In the genomic region with DNA sequence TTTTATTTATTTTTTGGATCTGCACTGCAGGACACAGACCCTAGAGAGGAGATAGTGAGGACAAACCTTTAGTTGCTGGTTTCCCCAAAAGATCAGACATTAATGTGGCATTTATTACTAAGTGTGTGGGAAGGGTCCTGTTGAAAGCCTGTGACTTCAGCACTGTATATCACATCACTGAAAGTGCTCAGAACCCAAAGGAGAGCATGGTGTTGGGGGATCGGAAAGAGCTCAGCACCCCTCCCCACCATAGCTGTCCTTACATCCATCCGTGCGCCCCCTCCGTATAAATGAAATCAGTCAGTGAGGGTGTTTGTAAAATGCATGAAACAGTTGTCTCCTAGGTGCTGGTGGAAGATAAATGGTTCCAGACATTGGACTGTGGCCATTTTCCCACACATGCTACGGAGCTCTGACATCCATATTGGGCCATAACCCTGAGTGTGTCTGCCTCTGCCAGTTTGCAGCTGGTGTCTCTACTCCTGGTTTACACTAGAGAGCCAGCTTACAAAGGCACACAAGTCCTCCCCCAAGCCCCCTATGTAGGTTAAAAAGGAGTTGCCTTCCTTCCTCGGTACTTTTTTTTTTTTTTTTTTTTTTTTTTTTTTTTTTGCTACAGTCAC, we compare ENCODE assay signal across 10 mouse cellular contexts.
DNase-seq lines count a peak whose midpoint lies in the region; ATAC-seq and TF ChIP-seq lines count a peak whose summit lies in the region.
"Had no signal": no experiment of that assay in that cellular context is flagged by ENCODE, and none has a peak within 500 bp of the region (broad histone marks: within the 10 kb centered on the region; RNA-seq: fewer than 3 reads in every experiment).

No protein-coding gene starts in this region.

- H3K9ac ChIP-seq in intestine, embryonic 14.5 days (ENCODE audit: low read length): peak overlapping the region; percentile 51
- H3K9ac ChIP-seq in neural tube, embryonic 14.5 days (replicated peaks; ENCODE audit: low read depth, low read length): no peak overlapping the region
- no peak overlapping the region for H3K9ac ChIP-seq in midbrain, embryonic 16.5 days (ENCODE audit: low read depth, low read length)
- H3K9ac ChIP-seq in forebrain, embryonic 12.5 days: no peak overlapping the region

- no peak for TF ChIP-seq CTCF in layer of hippocampus, adult 2 months (conservative IDR thresholded peaks at IDR 0.05)

- peak overlapping the region; percentile 87 for H3K27ac ChIP-seq in layer of hippocampus, adult 2 months
- H3K27ac ChIP-seq in intestine, embryonic 14.5 days (ENCODE audit: low read depth): peak overlapping the region; percentile 87
- no peak overlapping the region; the same call in 1 of the 2 replicates for H3K27ac ChIP-seq in neural tube, embryonic 14.5 days (ENCODE audit: low read depth, low read length)
- H3K27ac ChIP-seq in midbrain, embryonic 16.5 days (ENCODE audit: low read length): no peak overlapping the region
- H3K27ac ChIP-seq in forebrain, embryonic 12.5 days: no peak overlapping the region

- peak; percentile 41 to 53 for DNase-seq in cerebellum, postnatal 10 days
- DNase-seq in cerebellum, adult 8-10 months: no peak
- DNase-seq in layer of hippocampus, adult 2 months (ENCODE audit: low spot score in 2 of 2): no peak
- no peak for DNase-seq in layer of hippocampus, adult 8-10 months (ENCODE audit: low spot score in 2 of 2)
- DNase-seq in intestine, embryonic 14.5 days (ENCODE audit: low spot score): peak; percentile 66
- DNase-seq: kidney, adult 9 months had no signal

- peak overlapping the region; percentile 51 for H3K4me2 ChIP-seq in intestine, embryonic 14.5 days (ENCODE audit: low read length)
- H3K4me2 ChIP-seq in neural tube, embryonic 14.5 days (ENCODE audit: low read depth, low read length): peak overlapping the region; percentile 14; the same call in 1 of the 2 replicates
- H3K4me2 ChIP-seq in midbrain, embryonic 16.5 days (ENCODE audit: low read length): no peak overlapping the region
- no peak overlapping the region for H3K4me2 ChIP-seq in forebrain, embryonic 12.5 days

- H3K4me1 ChIP-seq in intestine, embryonic 14.5 days (replicated peaks; ENCODE audit: control insufficient read depth, insufficient read depth, low read length): peaks cover 10% of the 10 kb centered on the region; the same call in 1 of the 2 replicates
- peaks cover 3% of the 10 kb centered on the region; the same call in 1 of the 2 replicates for H3K4me1 ChIP-seq in neural tube, embryonic 14.5 days (ENCODE audit: control insufficient read depth, insufficient read depth, low read length)
- H3K4me1 ChIP-seq in midbrain, embryonic 16.5 days (ENCODE audit: control insufficient read depth, insufficient read depth, low read length): no peaks in the 10 kb centered on the region
- no peaks in the 10 kb centered on the region for H3K4me1 ChIP-seq in forebrain, embryonic 12.5 days

- no peaks in the 10 kb centered on the region for H3K9me3 ChIP-seq in intestine, embryonic 14.5 days (ENCODE audit: control insufficient read depth, low read length)
- H3K9me3 ChIP-seq in neural tube, embryonic 14.5 days (ENCODE audit: control insufficient read depth, low read length): no peaks in the 10 kb centered on the region
- H3K9me3 ChIP-seq in midbrain, embryonic 16.5 days (replicated peaks; ENCODE audit: control insufficient read depth, low read length, poor library complexity, severe bottlenecking): no peaks in the 10 kb centered on the region
- H3K9me3 ChIP-seq in forebrain, embryonic 12.5 days: no peaks in the 10 kb centered on the region

- WGBS in intestine, embryonic 14.5 days: 27% methylated on average over 6 of the region's 6 CpGs
- 37% methylated on average over 6 of the region's 6 CpGs for WGBS in neural tube, embryonic 14.5 days
- 79% methylated on average over 6 of the region's 6 CpGs for WGBS in midbrain, embryonic 16.5 days
- WGBS in forebrain, embryonic 12.5 days: 79% methylated on average over 6 of the region's 6 CpGs

- H3K4me3 ChIP-seq in layer of hippocampus, adult 2 months: peak overlapping the region; percentile 49
- H3K4me3 ChIP-seq in intestine, embryonic 14.5 days (ENCODE audit: low read depth, low read length): peak overlapping the region; percentile 39
- H3K4me3 ChIP-seq in neural tube, embryonic 14.5 days (ENCODE audit: low read depth, low read length): no peak overlapping the region
- H3K4me3 ChIP-seq in midbrain, embryonic 16.5 days (ENCODE audit: low read depth, low read length): no peak overlapping the region
- no peak overlapping the region for H3K4me3 ChIP-seq in forebrain, embryonic 12.5 days (replicated peaks)

- H3K27me3 ChIP-seq in intestine, embryonic 14.5 days (replicated peaks; ENCODE audit: control insufficient read depth, insufficient read depth, low read length): no peaks in the 10 kb centered on the region
- no peaks in the 10 kb centered on the region for H3K27me3 ChIP-seq in neural tube, embryonic 14.5 days (ENCODE audit: control insufficient read depth, insufficient read depth, low read length)
- no peaks in the 10 kb centered on the region for H3K27me3 ChIP-seq in midbrain, embryonic 16.5 days (ENCODE audit: control insufficient read depth, insufficient read depth, low read depth, low read length)
- no peaks in the 10 kb centered on the region for H3K27me3 ChIP-seq in forebrain, embryonic 12.5 days

- 0 out of 2 replicates have a peak, but pooled peaks have one; percentile 52 for ATAC-seq in intestine, embryonic 14.5 days (replicated peaks; ENCODE audit: low FRiP score, low TSS enrichment, low read depth)
- ATAC-seq in neural tube, embryonic 14.5 days (ENCODE audit: low read depth): peak; percentile 69; the same call in 1 of the 2 replicates
- no peak for ATAC-seq in midbrain, embryonic 16.5 days
- ATAC-seq in forebrain, embryonic 12.5 days (ENCODE audit: low FRiP score): no peak
- ATAC-seq: forebrain, embryonic 14.5 days had no signal

- no peaks in the 10 kb centered on the region for H3K36me3 ChIP-seq in intestine, embryonic 14.5 days (ENCODE audit: control insufficient read depth, insufficient read depth, low read length)
- no peaks in the 10 kb centered on the region for H3K36me3 ChIP-seq in neural tube, embryonic 14.5 days (ENCODE audit: control insufficient read depth, insufficient read depth, low read length)
- H3K36me3 ChIP-seq in midbrain, embryonic 16.5 days (ENCODE audit: control insufficient read depth, insufficient read depth, low read length): no peaks in the 10 kb centered on the region
- no peaks in the 10 kb centered on the region for H3K36me3 ChIP-seq in forebrain, embryonic 12.5 days (replicated peaks)

Comparison
In these comparisons a context has a peak if more than half of its experiments do, and no peak if none do; other contexts are left out.
1. DNase-seq: peak in cerebellum, postnatal 10 days (2 of 2) and intestine, embryonic 14.5 days (single experiment); none in cerebellum, adult 8-10 months (single experiment), layer of hippocampus, adult 2 months (0 of 2) and layer of hippocampus, adult 8-10 months (0 of 2).
2. H3K27ac ChIP-seq: peak in layer of hippocampus, adult 2 months (single experiment) and intestine, embryonic 14.5 days (single experiment); none in neural tube, embryonic 14.5 days (single experiment), midbrain, embryonic 16.5 days (single experiment) and forebrain, embryonic 12.5 days (single experiment).
3. H3K4me3 ChIP-seq: peak in layer of hippocampus, adult 2 months (single experiment) and intestine, embryonic 14.5 days (single experiment); none in neural tube, embryonic 14.5 days (single experiment), midbrain, embryonic 16.5 days (single experiment) and forebrain, embryonic 12.5 days (single experiment).
4. ATAC-seq: peak in intestine, embryonic 14.5 days (single experiment) and neural tube, embryonic 14.5 days (single experiment); none in midbrain, embryonic 16.5 days (single experiment) and forebrain, embryonic 12.5 days (single experiment).
5. H3K4me2 ChIP-seq: peak in intestine, embryonic 14.5 days (single experiment) and neural tube, embryonic 14.5 days (single experiment); none in midbrain, embryonic 16.5 days (single experiment) and forebrain, embryonic 12.5 days (single experiment).